Mouse (Mus musculus) ZHBTc4 (cell line): ENCODE measurements around the gene Diras2.

Experiments used
- DNase-seq: peaks from one replicate; pipeline ENCODE4 v3.0.0-alpha.2; 2011; ENCODE audit warnings: low read depth, low spot score

The Diras2 gene

DNA sequence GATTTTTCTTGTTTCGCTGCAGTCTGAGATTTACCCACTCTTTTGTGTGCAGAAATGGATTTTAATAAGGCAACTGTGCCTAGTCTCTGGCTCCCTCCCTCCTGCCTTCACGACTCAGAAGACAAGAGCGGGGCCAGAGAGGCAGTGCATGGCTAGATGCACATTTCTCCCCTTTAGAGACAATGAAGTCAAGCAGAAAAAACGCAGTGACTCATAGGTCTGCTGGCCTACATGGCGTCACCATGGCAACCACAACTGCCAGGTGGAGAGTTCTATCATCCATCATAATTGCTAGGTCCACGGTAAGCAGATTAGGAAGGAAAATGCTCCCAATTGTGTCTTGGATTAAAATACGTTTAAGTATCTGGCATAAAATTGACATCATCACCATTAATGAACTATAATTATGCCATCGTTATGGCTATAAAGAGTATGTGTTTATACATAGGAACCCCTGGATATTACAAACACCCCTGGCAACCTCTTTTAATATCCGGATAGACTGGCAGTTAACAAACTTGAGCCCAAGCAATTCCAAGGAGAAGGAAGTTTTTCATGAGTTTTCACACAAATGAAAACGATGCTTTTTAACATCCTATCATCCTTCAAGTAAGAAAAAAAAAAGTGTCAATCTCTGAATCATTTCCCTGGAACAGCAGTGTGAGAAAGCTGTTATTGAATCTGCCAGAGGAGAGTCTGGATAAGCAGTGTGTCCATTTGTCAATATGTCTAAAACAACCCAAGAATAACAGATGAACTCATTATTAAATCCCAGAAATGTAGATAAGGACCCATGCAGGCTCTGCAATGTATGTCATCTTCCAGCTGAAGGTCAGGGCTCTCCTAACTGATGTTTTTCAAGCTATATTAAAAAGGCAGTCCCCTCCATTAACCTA, 61.0 kb downstream of the Diras2 start:
- DNase-seq: no peak

GRCm38 (mm10) chr13:52465141-52465540, 65.9 kb downstream of the Diras2 start:
- DNase-seq: no peak

- DNase-seq: no peak
Measured at GRCm38 (mm10) chr13:52459982-52460381, 71.1 kb downstream of the Diras2 start.

DNA sequence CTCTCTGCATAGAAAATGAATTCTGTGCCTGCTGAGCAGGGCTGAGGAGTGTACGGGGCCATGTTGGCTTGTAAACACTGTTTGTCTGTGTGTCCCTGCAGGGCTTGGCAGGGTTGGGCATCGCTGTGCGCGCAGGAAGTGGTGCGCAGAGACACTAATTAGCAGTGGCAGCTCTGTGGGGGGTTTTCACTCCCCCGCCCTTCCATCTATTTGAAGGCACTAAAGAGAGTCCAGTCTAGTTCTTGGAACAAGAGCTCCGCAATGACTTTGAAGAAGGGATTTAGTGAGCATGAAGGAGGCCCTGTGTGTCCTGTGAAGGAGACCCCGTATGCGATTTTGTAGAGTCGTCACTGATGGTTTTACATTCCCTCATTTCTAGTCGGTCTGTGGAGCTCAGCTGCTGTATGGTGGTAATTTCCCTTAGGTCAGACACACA, 73.2 kb downstream of the Diras2 start:
- DNase-seq: peak; percentile 39

DNA sequence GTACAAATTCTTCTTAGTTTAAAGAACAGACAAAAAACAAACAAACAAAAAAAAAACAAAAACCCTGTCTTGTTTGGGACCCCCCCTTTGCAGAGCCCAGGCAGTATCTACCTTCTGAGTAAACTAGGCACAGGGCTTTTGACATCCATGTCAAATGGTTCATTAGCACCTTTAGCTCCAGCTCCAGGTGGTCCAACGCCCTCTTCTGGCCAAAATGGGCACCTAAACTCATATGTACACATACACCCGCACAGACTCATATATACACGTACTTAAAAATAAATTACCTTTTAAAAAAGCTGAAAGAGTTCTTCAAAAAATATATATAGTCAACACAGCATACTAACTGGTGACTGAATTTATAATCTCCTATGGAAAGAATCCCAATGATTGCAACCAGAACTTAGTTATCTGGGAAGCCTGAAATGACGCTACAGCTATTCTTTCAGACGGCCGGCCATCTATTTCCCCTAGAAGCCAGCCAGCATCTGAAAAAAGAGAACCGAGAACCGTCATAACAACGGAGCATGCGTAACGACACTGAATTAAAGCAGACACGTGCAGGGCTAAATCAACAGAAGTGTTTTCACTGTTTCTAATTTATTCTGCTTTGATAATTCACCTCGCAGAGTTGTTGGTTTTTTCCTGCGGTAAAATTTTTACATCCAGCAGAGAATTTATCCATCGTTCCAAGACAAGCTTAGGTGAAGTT, 73.7 kb downstream of the Diras2 start:
- DNase-seq: peak; percentile 42

DNA sequence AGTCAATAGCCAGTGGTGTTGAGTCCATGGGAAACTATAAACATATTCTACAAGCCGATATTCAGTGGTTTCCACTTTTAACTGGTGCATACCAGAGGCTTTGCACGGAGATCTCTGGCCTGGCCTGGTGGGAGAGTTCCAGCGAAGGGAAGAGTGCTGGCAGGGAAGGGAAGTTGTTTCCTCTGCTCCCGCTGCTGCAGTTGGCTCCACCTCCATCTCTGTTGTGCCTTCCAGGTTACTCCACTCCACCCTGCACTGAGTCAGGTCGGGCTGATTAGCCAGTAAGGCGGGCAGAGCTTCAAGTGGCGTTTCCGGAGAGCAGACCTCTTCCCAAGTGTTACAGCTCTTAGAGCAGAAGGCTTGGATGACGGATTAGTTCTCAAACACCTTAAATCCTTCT, 75.8 kb downstream of the Diras2 start:
- peak; percentile 35 for DNase-seq

DNA sequence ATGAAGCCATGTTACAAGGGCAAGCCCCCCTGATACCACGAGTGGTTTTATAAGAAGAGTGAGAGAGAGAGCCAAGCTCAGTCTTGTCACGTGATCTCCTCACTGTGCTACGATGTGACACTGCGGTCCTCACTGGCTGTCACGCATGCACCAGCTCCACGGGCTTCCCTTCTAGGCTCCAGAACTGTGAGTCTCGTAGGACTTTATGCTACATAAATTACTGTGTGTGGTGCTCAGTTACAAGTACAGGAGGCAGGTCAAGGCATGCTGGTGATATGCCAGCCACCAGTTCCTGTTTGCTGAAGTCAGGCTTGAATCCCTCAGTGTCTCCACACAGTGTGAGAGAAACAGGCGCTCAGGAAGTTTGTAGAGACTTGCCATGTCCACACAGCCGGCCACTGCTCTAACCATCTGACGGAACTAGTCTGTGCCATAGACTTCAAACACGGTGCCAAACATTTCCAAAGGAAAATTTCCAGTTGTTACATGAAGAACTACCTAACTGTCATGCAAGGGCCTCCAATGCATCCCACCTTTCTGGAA, 76.3 kb downstream of the Diras2 start:
- no peak for DNase-seq
